13 mouse cellular contexts compared by ENCODE assay signal in genomic region chr17:33649781-33650475, GRCm38 (mm10). TPM values are rescaled to one million over a fixed set of nuclear protein-coding genes. Genes with fewer than 3 reads are reported as not detected.
DNase-seq lines count a peak whose midpoint lies in the region; ATAC-seq and TF ChIP-seq lines count a peak whose summit lies in the region.
"Had no signal": no experiment of that assay in that cellular context is flagged by ENCODE, and none has a peak within 500 bp of the region (broad histone marks: within the 10 kb centered on the region; RNA-seq: fewer than 3 reads in every experiment).

No protein-coding gene starts in this region.

- no peaks in the 10 kb centered on the region for H3K4me1 ChIP-seq in heart, embryonic 10.5 days
- no peaks in the 10 kb centered on the region for H3K4me1 ChIP-seq in lung, embryonic 16.5 days (replicated peaks; ENCODE audit: control insufficient read depth, insufficient read depth, low read length)
- H3K4me1 ChIP-seq in hindbrain, postnatal 0 days (ENCODE audit: insufficient read depth, low read length), result no peaks in the 10 kb centered on the region
- no peaks in the 10 kb centered on the region for H3K4me1 ChIP-seq in stomach, embryonic 14.5 days (ENCODE audit: control insufficient read depth, insufficient read depth, low read length)
- H3K4me1 ChIP-seq: stomach, embryonic 15.5 days had no signal

- H3K36me3 ChIP-seq in heart, embryonic 10.5 days, result peaks cover 97% of the 10 kb centered on the region
- peaks cover 77% of the 10 kb centered on the region for H3K36me3 ChIP-seq in lung, embryonic 16.5 days (ENCODE audit: control insufficient read depth, insufficient read depth, low read length)
- H3K36me3 ChIP-seq in hindbrain, postnatal 0 days (ENCODE audit: insufficient read depth, low read length), result peaks cover 61% of the 10 kb centered on the region
- peaks cover 83% of the 10 kb centered on the region for H3K36me3 ChIP-seq in stomach, embryonic 14.5 days (ENCODE audit: control insufficient read depth, insufficient read depth, low read length)

- no peak overlapping the region for H3K4me3 ChIP-seq in heart, embryonic 10.5 days
- H3K4me3 ChIP-seq in lung, embryonic 16.5 days (ENCODE audit: low read length), result no peak overlapping the region
- H3K4me3 ChIP-seq in hindbrain, postnatal 0 days (ENCODE audit: low read length), result no peak overlapping the region
- no peak overlapping the region for H3K4me3 ChIP-seq in stomach, embryonic 14.5 days (ENCODE audit: low read depth, low read length)
- H3K4me3 ChIP-seq: gastrocnemius, adult 2 months; stomach, embryonic 15.5 days had no signal

- no peaks in the 10 kb centered on the region for H3K9me3 ChIP-seq in heart, embryonic 10.5 days
- no peaks in the 10 kb centered on the region for H3K9me3 ChIP-seq in lung, embryonic 16.5 days (ENCODE audit: control insufficient read depth, low read length)
- no peaks in the 10 kb centered on the region for H3K9me3 ChIP-seq in hindbrain, postnatal 0 days (ENCODE audit: low read length)
- H3K9me3 ChIP-seq in stomach, embryonic 14.5 days (ENCODE audit: control insufficient read depth, low read depth, low read length), result no peaks in the 10 kb centered on the region
- H3K9me3 ChIP-seq: stomach, embryonic 15.5 days had no signal

- peak; percentile 72 for DNase-seq in heart, embryonic 10.5 days (ENCODE audit: low spot score)
- DNase-seq in heart, postnatal 4 days, result no peak
- DNase-seq in lung, postnatal 4 days, result no peak
- no peak for DNase-seq in hindbrain, postnatal 0 days (ENCODE audit: low spot score)
- no peak for DNase-seq in right cerebral cortex, adult 18-20 months
- DNase-seq in urinary bladder, postnatal 4 days (ENCODE audit: low spot score in 2 of 2), result no peak
- DNase-seq: B cell, adult 2 months; gastrocnemius, adult 2 months; kidney, adult 9 months had no signal

- no peak overlapping the region for H3K27ac ChIP-seq in heart, embryonic 10.5 days
- H3K27ac ChIP-seq in lung, embryonic 16.5 days (ENCODE audit: low read length), result no peak overlapping the region
- no peak overlapping the region for H3K27ac ChIP-seq in hindbrain, postnatal 0 days
- no peak overlapping the region for H3K27ac ChIP-seq in stomach, embryonic 14.5 days (ENCODE audit: low read length)
- H3K27ac ChIP-seq: gastrocnemius, adult 2 months; stomach, embryonic 15.5 days had no signal

- no peak overlapping the region for H3K4me2 ChIP-seq in lung, embryonic 16.5 days (ENCODE audit: low read depth, low read length)
- H3K4me2 ChIP-seq in hindbrain, postnatal 0 days (ENCODE audit: low read depth, low read length), result no peak overlapping the region
- no peak overlapping the region for H3K4me2 ChIP-seq in stomach, embryonic 14.5 days (replicated peaks; ENCODE audit: low read depth, low read length)
- H3K4me2 ChIP-seq: stomach, embryonic 15.5 days had no signal

- H3K9ac ChIP-seq in lung, embryonic 16.5 days (ENCODE audit: low read length), result no peak overlapping the region
- no peak overlapping the region for H3K9ac ChIP-seq in hindbrain, postnatal 0 days (replicated peaks; ENCODE audit: low read length)
- no peak overlapping the region for H3K9ac ChIP-seq in stomach, embryonic 14.5 days (replicated peaks; ENCODE audit: low read depth, low read length)
- H3K9ac ChIP-seq: stomach, embryonic 15.5 days had no signal

- no peaks in the 10 kb centered on the region for H3K27me3 ChIP-seq in heart, embryonic 10.5 days (ENCODE audit: insufficient read depth, poor library complexity, severe bottlenecking)
- H3K27me3 ChIP-seq in lung, embryonic 16.5 days (ENCODE audit: control insufficient read depth, insufficient read depth, low read depth, low read length), result no peaks in the 10 kb centered on the region
- H3K27me3 ChIP-seq in hindbrain, postnatal 0 days (ENCODE audit: insufficient read depth, low read length), result no peaks in the 10 kb centered on the region
- no peaks in the 10 kb centered on the region for H3K27me3 ChIP-seq in stomach, embryonic 14.5 days (ENCODE audit: control insufficient read depth, insufficient read depth, low read length)
- H3K27me3 ChIP-seq: stomach, embryonic 15.5 days had no signal

- no peak for TF ChIP-seq CTCF in hindbrain, postnatal 0 days (IDR thresholded peaks at IDR 0.05; ENCODE audit: low read depth)

- ATAC-seq in lung, embryonic 16.5 days (ENCODE audit: low read depth), result 0 out of 2 replicates have a peak, but pooled peaks have one; percentile 12
- peak; percentile 49 for ATAC-seq in hindbrain, postnatal 0 days
- peak; percentile 37; the same call in 1 of the 2 replicates for ATAC-seq in stomach, embryonic 14.5 days (ENCODE audit: insufficient number of reproducible peaks, insufficient read depth, low FRiP score, low read depth)

- WGBS in heart, embryonic 10.5 days, result 97% methylated on average over 34 of the region's 34 CpGs
- WGBS in lung, embryonic 16.5 days, result 97% methylated on average over 34 of the region's 34 CpGs
- 98% methylated on average over 34 of the region's 34 CpGs for WGBS in hindbrain, postnatal 0 days
- WGBS in stomach, embryonic 14.5 days, result 97% methylated on average over 34 of the region's 34 CpGs

RNA-seq across cellular contexts. Expression of gene Pram1, which starts 12.1 kb away (rescaled TPM):
- 0.33 and 0.44 TPM in 2 replicates for polyA plus RNA-seq in heart, embryonic 10.5 days (2016; fragmentation: Nextera tagmentation; extraction: Ambion mirVana)
- not detected for total RNA-seq in heart, postnatal 4 days (2021)
- 1.0 and 1.1 TPM in 2 replicates for polyA plus RNA-seq in lung, embryonic 16.5 days (2015; fragmentation: Nextera tagmentation; extraction: Ambion mirVana)
- not detected in 2 replicates for total RNA-seq in hindbrain, postnatal 0 days (2014; rRNA removed)
- 0.30 TPM in 2 replicates for polyA plus RNA-seq in hindbrain, postnatal 0 days (2015; fragmentation: Nextera tagmentation; extraction: Ambion mirVana)
- polyA plus RNA-seq in stomach, embryonic 14.5 days (2014; fragmentation: Nextera tagmentation; extraction: Ambion mirVana), result 0.59 and 0.62 TPM in 2 replicates
- total RNA-seq: left cerebral cortex, postnatal 25 days had no signal

RNA-seq across cellular contexts. Expression of gene Zfp414, which starts 21.0 kb away (rescaled TPM):
- 28.2 and 32.6 TPM in 2 replicates for polyA plus RNA-seq in heart, embryonic 10.5 days (2016; fragmentation: Nextera tagmentation; extraction: Ambion mirVana)
- total RNA-seq in heart, postnatal 4 days (2021), result 10 to 100 TPM; 25.4 to 27.5 TPM
- polyA plus RNA-seq in lung, embryonic 16.5 days (2015; fragmentation: Nextera tagmentation; extraction: Ambion mirVana), result 53.0 and 56.2 TPM in 2 replicates
- 49.0 and 65.1 TPM in 2 replicates for total RNA-seq in hindbrain, postnatal 0 days (2014; rRNA removed)
- 70.9 and 73.8 TPM in 2 replicates for polyA plus RNA-seq in hindbrain, postnatal 0 days (2015; fragmentation: Nextera tagmentation; extraction: Ambion mirVana)
- 85.5 and 98.8 TPM in 2 replicates for polyA plus RNA-seq in stomach, embryonic 14.5 days (2014; fragmentation: Nextera tagmentation; extraction: Ambion mirVana)

RNA-seq across cellular contexts. Expression of gene Hnrnpm, which starts 36.7 kb away (rescaled TPM):
- 281 and 336 TPM in 2 replicates for polyA plus RNA-seq in heart, embryonic 10.5 days (2016; fragmentation: Nextera tagmentation; extraction: Ambion mirVana)
- total RNA-seq in heart, postnatal 4 days (2021), result 100 to 1,000 TPM; 154 to 180 TPM
- polyA plus RNA-seq in lung, embryonic 16.5 days (2015; fragmentation: Nextera tagmentation; extraction: Ambion mirVana), result 315 and 351 TPM in 2 replicates
- total RNA-seq in hindbrain, postnatal 0 days (2014; rRNA removed), result 49.2 and 55.7 TPM in 2 replicates
- polyA plus RNA-seq in hindbrain, postnatal 0 days (2015; fragmentation: Nextera tagmentation; extraction: Ambion mirVana), result 124 and 133 TPM in 2 replicates
- polyA plus RNA-seq in stomach, embryonic 14.5 days (2014; fragmentation: Nextera tagmentation; extraction: Ambion mirVana), result 313 and 333 TPM in 2 replicates
